ENCODE assay signal across 11 mouse cellular contexts in the genomic region with DNA sequence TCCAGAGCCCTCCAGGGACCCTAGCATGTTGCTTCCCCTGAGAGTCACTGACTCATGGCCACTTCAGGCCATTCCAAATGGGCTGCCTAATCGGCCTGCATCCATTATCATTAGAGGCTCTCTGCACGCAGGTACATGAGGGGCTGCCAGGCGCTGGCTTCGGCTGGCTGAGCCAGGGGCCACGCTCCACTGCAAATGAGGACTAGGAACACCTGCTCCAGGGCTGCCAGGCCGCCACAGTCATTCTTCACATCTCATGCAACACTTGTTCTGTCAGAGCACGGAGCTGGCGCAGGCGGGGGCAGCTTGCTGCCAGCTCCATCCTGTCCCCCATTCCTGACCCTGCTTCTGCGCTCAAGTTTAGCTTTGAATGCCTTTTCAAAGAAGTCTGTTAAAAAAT.
DNase-seq lines count a peak whose midpoint lies in the region; ATAC-seq and TF ChIP-seq lines count a peak whose summit lies in the region.
"Had no signal": no experiment of that assay in that cellular context is flagged by ENCODE, and none has a peak within 500 bp of the region (broad histone marks: within the 10 kb centered on the region; RNA-seq: fewer than 3 reads in every experiment).

No protein-coding gene starts in this region.

- H3K4me1 ChIP-seq in stomach, postnatal 0 days (replicated peaks; ENCODE audit: control insufficient read depth, insufficient read depth), result no peaks in the 10 kb centered on the region

- peak; percentile 65 to 73 for DNase-seq in cerebellum, postnatal 10 days
- no peak for DNase-seq in cerebellum, adult 18-20 months
- DNase-seq in testis, postnatal 14 days (ENCODE audit: low spot score), result peak; percentile 10
- no peak for DNase-seq in testis, postnatal 10 days (ENCODE audit: low spot score)
- DNase-seq in kidney, postnatal 10 days, result peak; percentile 48
- peak; percentile 72 for DNase-seq in retina, postnatal 1 day
- DNase-seq in stomach, postnatal 0 days (ENCODE audit: low spot score), result no peak
- DNase-seq in adrenal gland, adult 2 months, result no peak
- DNase-seq: adrenal gland, postnatal 25 days; heart, adult 18-20 months; layer of hippocampus, postnatal 36 days had no signal

- H3K27me3 ChIP-seq in stomach, postnatal 0 days (ENCODE audit: control insufficient read depth, insufficient read depth, low read length), result no peaks in the 10 kb centered on the region

- no peak for ATAC-seq in stomach, postnatal 0 days (ENCODE audit: low FRiP score, low TSS enrichment)

- TF ChIP-seq CTCF in stomach, postnatal 0 days (IDR thresholded peaks at IDR 0.05; ENCODE audit: low read depth), result no peak

- WGBS in stomach, postnatal 0 days, result 74% methylated on average over 10 of the region's 10 CpGs

- no peaks in the 10 kb centered on the region for H3K9me3 ChIP-seq in stomach, postnatal 0 days (ENCODE audit: control insufficient read depth, low read length)

- H3K4me2 ChIP-seq in stomach, postnatal 0 days (replicated peaks; ENCODE audit: low read depth), result no peak overlapping the region

- no peak overlapping the region for H3K27ac ChIP-seq in stomach, postnatal 0 days (replicated peaks)

- no peak overlapping the region for H3K9ac ChIP-seq in stomach, postnatal 0 days (ENCODE audit: low read length)

- H3K4me3 ChIP-seq in stomach, postnatal 0 days (ENCODE audit: low read depth, low read length), result no peak overlapping the region

- TF ChIP-seq EP300 in stomach, postnatal 0 days (optimal IDR thresholded peaks at IDR 0.05), result no peak

- H3K36me3 ChIP-seq in stomach, postnatal 0 days (ENCODE audit: control insufficient read depth, insufficient read depth, low read length), result no peaks in the 10 kb centered on the region

Comparison
In these comparisons a context has a peak if more than half of its experiments do, and no peak if none do; other contexts are left out.
1. DNase-seq: peak in cerebellum, postnatal 10 days (2 of 2), testis, postnatal 14 days (single experiment), kidney, postnatal 10 days (single experiment) and retina, postnatal 1 day (single experiment); none in cerebellum, adult 18-20 months (0 of 2), testis, postnatal 10 days (single experiment), stomach, postnatal 0 days (single experiment) and adrenal gland, adult 2 months (single experiment).